Mouse (Mus musculus) bone marrow, adult 2 months (tissue): ENCODE measurements around the gene Inha.

ENCODE experiments used
- CTCF ChIP-seq: fragments of 200-500 bp; IDR thresholded peaks from 2 replicates; pipeline ENCODE4 v1.5.1; 2011; ENCODE audit warnings: low read length, control low read depth; ENCODE audit not compliant: control insufficient read depth, insufficient read depth
- POLR2A ChIP-seq: fragments of 200-500 bp; IDR thresholded peaks from 2 replicates; pipeline ENCODE4 v1.6.1; 2011; ENCODE audit warnings: low read depth, mild to moderate bottlenecking, control low read depth, low read length, borderline replicate concordance; ENCODE audit not compliant: control insufficient read depth

GRCm38 (mm10) chr1:75463652-75464204 is 43.1 kb upstream of the Inha start:
- TF ChIP-seq CTCF (no peak), POLR2A (no peak)
